In the genomic region with DNA sequence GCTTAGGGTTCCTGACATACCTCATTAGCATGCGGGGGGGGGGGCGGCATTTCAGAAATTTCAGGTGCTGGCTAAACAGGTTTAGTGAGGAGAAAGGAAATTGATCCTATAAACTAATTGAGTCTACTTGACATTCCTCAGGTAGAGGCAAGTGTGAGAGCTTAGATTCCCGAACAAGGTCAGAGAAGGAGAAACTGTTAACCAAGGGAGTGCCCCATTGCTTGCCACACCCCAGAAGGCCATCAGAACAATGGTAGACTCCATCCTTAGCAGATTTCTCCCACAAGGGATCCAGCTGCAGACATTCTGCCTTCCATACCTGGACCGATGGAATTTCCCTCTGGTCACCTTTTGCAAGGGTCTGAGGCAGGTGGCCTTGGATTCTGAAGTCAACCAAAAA, we compare ENCODE assay signal across 41 mouse cellular contexts. TPM values are rescaled to one million over a fixed set of nuclear protein-coding genes. Genes with fewer than 3 reads are reported as not detected.
"Had no signal": no experiment of that assay in that cellular context is flagged by ENCODE, and none has a peak within 500 bp of the region (broad histone marks: within the 10 kb centered on the region; RNA-seq: fewer than 3 reads in every experiment).

No protein-coding gene starts in this region.

- H3K27ac ChIP-seq: heart, adult 2 months; heart, embryonic 13.5 days; heart, embryonic 15.5 days; hindbrain, embryonic 10.5 days; hindbrain, embryonic 12.5 days; hindbrain, embryonic 14.5 days; intestine, embryonic 15.5 days; limb, embryonic 13.5 days; limb, embryonic 15.5 days; liver, embryonic 12.5 days; liver, embryonic 14.5 days had no signal

- H3K9ac ChIP-seq: heart, embryonic 13.5 days; heart, embryonic 15.5 days; hindbrain, embryonic 12.5 days; hindbrain, embryonic 14.5 days; intestine, embryonic 15.5 days; limb, embryonic 13.5 days; limb, embryonic 15.5 days; liver, embryonic 12.5 days; liver, embryonic 14.5 days had no signal

- H3K9me3 ChIP-seq: heart, embryonic 13.5 days; heart, embryonic 15.5 days; hindbrain, embryonic 10.5 days; hindbrain, embryonic 12.5 days; intestine, embryonic 15.5 days; limb, embryonic 13.5 days; limb, embryonic 15.5 days; liver, embryonic 12.5 days had no signal

- H3K36me3 ChIP-seq: heart, embryonic 13.5 days; heart, embryonic 15.5 days; hindbrain, embryonic 10.5 days; hindbrain, embryonic 12.5 days; intestine, embryonic 15.5 days; limb, embryonic 13.5 days; limb, embryonic 15.5 days; liver, embryonic 12.5 days had no signal

- H3K27me3 ChIP-seq: intestine, embryonic 15.5 days; limb, embryonic 13.5 days; limb, embryonic 15.5 days had no signal

- H3K4me3 ChIP-seq: heart, adult 2 months; heart, embryonic 13.5 days; heart, embryonic 15.5 days; hindbrain, embryonic 10.5 days; hindbrain, embryonic 12.5 days; intestine, embryonic 15.5 days; limb, embryonic 13.5 days; limb, embryonic 15.5 days; liver, embryonic 12.5 days had no signal

- H3K4me1 ChIP-seq: heart, embryonic 15.5 days; hindbrain, embryonic 10.5 days; hindbrain, embryonic 12.5 days; intestine, embryonic 15.5 days; limb, embryonic 13.5 days; limb, embryonic 15.5 days had no signal

- DNase-seq: gastrocnemius, postnatal 14 days; gastrocnemius, postnatal 36 days; heart, adult 2 months; heart, postnatal 4 days; kidney, adult 18-20 months; kidney, adult 8-10 months; kidney, postnatal 14 days; kidney, postnatal 36 days; layer of hippocampus, adult 9-11 months; layer of hippocampus, postnatal 36 days; left cerebral cortex, postnatal 4 days had no signal

RNA-seq across cellular contexts. Expression of a gene that starts 11.4 kb away (rescaled TPM):
- total RNA-seq: gastrocnemius, adult 18-20 months; gastrocnemius, adult 8-10 months; gastrocnemius, postnatal 14 days; gastrocnemius, postnatal 36 days; heart, adult 2 months; heart, postnatal 25 days; heart, postnatal 4 days; layer of hippocampus, adult 18-20 months; layer of hippocampus, adult 8-10 months; layer of hippocampus, postnatal 14 days; layer of hippocampus, postnatal 36 days; left cerebral cortex, adult 18-20 months; left cerebral cortex, adult 8-10 months; left cerebral cortex, postnatal 10 days; left cerebral cortex, postnatal 25 days; left cerebral cortex, postnatal 4 days; liver, adult 2 months had no signal
- polyA plus RNA-seq: hindbrain, embryonic 16.5 days; inflammation-experienced regulatory T-cells, adult 6 months; intestine, postnatal 0 days; liver, adult 2 months had no signal

RNA-seq across cellular contexts. Expression of a gene that starts 20.0 kb away (rescaled TPM):
- total RNA-seq: gastrocnemius, adult 18-20 months; gastrocnemius, adult 8-10 months; gastrocnemius, postnatal 14 days; gastrocnemius, postnatal 36 days; heart, adult 2 months; heart, postnatal 25 days; layer of hippocampus, adult 18-20 months; layer of hippocampus, adult 8-10 months; layer of hippocampus, postnatal 14 days; layer of hippocampus, postnatal 36 days; left cerebral cortex, adult 18-20 months; left cerebral cortex, adult 8-10 months; left cerebral cortex, postnatal 10 days; left cerebral cortex, postnatal 25 days had no signal
- polyA plus RNA-seq: heart, postnatal 0 days; hindbrain, embryonic 14.5 days; hindbrain, embryonic 16.5 days; inflammation-experienced regulatory T-cells, adult 6 months had no signal

RNA-seq across cellular contexts. Expression of a gene that starts 20.2 kb away (rescaled TPM):
- total RNA-seq: gastrocnemius, adult 18-20 months; gastrocnemius, adult 8-10 months; gastrocnemius, postnatal 14 days; gastrocnemius, postnatal 36 days; heart, adult 2 months; heart, postnatal 25 days; heart, postnatal 4 days; layer of hippocampus, adult 18-20 months; layer of hippocampus, adult 8-10 months; layer of hippocampus, postnatal 14 days; layer of hippocampus, postnatal 36 days; left cerebral cortex, adult 18-20 months; left cerebral cortex, adult 8-10 months; left cerebral cortex, postnatal 10 days; left cerebral cortex, postnatal 25 days; left cerebral cortex, postnatal 4 days; liver, adult 2 months had no signal
- polyA plus RNA-seq: heart, adult 2 months; heart, embryonic 11.5 days; heart, embryonic 13.5 days; heart, embryonic 15.5 days; heart, postnatal 0 days; hindbrain, embryonic 10.5 days; hindbrain, embryonic 12.5 days; hindbrain, embryonic 14.5 days; hindbrain, embryonic 16.5 days; inflammation-experienced regulatory T-cells, adult 6 months; intestine, embryonic 15.5 days; intestine, postnatal 0 days; kidney, embryonic 14.5 days; kidney, embryonic 16.5 days; large intestine, adult 2 months; limb, embryonic 11.5 days; limb, embryonic 13.5 days; limb, embryonic 15.5 days; liver, adult 2 months; liver, embryonic 12.5 days had no signal

RNA-seq across cellular contexts. Expression of a gene that starts 59.3 kb away (rescaled TPM):
- total RNA-seq: gastrocnemius, adult 8-10 months; gastrocnemius, postnatal 36 days; heart, postnatal 25 days had no signal
- polyA plus RNA-seq: inflammation-experienced regulatory T-cells, adult 6 months had no signal
